Mouse (Mus musculus): ENCODE results near the gene Sdhc.

The Sdhc gene

DNA sequence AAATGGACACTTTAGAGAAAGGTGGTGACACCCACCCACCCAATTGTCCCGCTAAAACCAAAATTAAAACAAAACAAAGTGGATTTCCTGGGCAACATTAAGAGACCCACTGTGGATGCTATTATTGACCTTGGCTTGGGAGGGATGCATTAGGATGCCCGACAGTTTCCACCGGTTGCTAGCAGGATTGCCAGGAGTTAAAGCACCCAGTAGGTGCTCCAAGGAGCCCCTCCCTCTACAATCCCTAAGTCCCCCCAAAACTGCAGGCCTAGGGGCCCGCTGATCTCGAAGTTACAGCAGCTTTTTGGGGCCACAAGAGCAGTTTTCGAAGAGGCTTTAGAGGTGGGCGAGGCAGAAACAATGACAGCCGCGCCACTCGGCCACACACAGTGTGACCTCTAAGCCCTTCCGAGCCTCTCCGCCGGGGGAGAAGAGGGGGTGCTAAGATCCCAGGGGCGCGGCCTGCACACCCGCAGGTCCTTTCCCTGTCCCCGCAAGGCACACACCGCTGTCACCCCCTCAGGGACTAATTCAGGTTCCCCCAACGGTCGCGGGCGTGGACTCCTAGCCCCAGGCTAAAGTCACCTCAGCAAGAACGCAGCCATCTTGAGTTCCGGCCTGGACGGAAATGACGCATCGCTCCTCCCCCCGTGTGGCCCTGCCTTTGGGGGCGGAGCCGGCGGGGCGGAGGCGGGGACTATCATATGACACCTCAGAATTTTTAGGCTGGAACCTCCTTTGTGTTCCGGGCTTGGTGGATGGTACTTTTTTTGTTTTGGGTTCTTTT is at the start of gene Sdhc, which contains the start of gene Mpz:
Gene Sdhc, minus strand, starts transcription at position 630 of the 787 bp plus-strand sequence.
Gene Mpz, plus strand, starts transcription at position 738 of the 787 bp plus-strand sequence.
- peak; percentile 98 for DNase-seq (ENCODE audit: low read depth)

- no peak for DNase-seq (ENCODE audit: low read depth)
Measured at GRCm38 (mm10) chr1:171199532-171199931, 49.1 kb upstream of the Sdhc start.

DNA sequence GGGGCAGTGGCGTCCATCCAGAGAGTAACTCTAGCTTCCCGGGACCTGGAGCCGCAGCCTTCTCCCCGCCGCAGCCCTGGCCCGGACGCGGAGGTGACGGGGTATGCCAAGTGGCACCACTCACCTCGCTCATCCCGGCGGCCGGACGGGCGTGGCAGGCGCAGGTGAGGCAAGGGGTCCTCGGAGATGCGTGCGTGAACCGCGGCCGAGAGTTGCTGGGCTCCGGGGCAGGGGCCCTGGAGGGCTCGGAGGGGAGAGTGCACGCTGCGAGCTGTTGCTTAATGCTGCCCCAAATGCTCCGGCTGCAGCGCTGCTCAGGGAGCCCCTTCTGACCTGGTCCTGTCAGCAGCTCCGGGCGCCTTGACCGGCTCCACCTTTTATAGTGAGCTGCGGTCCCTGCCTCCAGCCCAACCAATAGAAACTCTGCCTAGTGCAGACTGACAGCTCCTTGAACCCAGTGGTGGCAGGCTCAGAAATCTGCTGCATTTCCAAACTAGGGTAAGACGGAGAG is 45.5 kb upstream of the Sdhc start, which contains the start of gene Pcp4l1:
Gene Pcp4l1, minus strand, starts transcription at position 382 of the 511 bp plus-strand sequence.
- DNase-seq (ENCODE audit: low read depth), result no peak

- DNase-seq (ENCODE audit: low read depth), result no peak
Measured at GRCm38 (mm10) chr1:171195046-171195822, 44.8 kb upstream of the Sdhc start.

GRCm38 (mm10) chr1:171193911-171194830 is 43.8 kb upstream of the Sdhc start:
- no peak for DNase-seq (ENCODE audit: low read depth)

DNA sequence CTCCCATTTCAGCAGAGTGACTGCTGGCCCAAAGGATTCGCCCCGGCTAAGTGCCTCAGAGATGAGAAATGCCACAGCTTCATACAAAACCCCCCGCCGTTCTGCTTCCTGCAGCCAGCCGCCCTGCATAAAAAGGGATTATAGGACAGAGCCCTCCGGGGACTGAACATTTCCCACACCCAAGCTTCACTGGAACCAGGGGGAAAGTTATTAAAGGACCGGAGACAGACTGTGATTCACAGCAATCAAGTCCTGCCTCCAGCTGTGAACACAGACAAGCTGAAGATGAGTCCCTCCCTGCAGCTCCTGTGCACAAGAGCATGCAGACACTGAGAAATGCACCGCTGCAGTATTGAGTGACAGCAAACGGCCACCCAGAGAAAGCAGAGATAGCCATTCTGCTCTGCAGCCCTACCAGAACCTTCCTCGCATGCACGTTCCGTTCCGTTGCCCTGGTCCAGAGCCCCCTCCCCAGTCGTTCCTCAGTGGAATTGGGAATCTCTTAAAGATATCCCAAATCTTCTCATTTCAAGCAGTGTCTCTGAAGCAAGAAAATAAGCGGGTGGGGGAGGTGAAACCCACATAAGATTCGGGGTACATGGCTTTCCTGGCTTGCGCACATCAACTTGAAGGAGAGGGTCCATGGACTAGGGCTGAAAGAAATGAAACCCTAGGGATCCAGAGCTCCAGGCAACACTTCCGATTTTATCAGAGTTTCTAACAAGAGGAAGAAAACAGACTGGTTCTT is 42.9 kb upstream of the Sdhc start:
- DNase-seq (ENCODE audit: low read depth), result no peak

GRCm38 (mm10) chr1:171192283-171192682 is 41.9 kb upstream of the Sdhc start:
- DNase-seq (ENCODE audit: low read depth), result no peak

DNA sequence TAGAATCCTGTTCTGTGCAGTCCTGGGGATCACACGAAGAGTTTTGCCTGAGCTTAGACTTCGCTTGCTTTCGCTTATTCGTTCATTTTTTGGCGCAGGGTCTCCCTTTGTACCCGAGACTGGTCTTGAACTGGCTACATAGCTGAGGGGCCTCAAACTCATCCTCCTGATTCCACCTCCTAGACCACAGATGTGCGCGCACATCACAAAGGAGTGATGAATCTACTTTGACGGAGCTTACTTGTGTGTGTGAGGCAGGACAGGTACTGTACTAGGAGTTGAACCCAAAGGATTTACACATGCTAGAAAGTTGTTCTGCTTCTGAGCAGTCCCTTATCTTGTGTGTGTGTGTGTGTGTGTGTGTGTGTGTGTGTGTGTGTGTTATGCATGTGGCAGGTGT is 40.4 kb upstream of the Sdhc start:
- DNase-seq (ENCODE audit: low read depth), result no peak

- no peak for DNase-seq (ENCODE audit: low read depth)
Measured at GRCm38 (mm10) chr1:171189476-171190114, 39.2 kb upstream of the Sdhc start.

DNA sequence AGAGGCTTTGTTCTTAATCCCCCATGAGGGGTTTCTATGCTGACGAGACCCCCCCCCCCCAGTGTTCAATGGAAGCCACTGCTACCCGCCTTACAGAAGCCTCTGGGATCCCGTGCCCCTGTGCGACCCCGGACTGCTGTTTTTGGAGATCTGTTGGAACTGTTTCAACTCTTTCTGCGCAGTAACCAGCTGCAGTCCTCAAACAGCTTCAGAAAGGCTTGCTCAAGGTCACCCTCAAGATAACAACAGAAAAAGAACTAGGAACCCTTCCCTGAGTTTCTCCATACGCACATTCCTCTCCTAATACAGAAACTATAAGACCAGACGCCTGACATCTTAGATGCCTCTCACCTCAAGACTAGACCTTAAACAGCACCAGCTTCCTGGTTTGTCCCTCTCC is 38.6 kb upstream of the Sdhc start:
- no peak for DNase-seq (ENCODE audit: low read depth)

- no peak for DNase-seq (ENCODE audit: low read depth)
Measured at GRCm38 (mm10) chr1:171187851-171188700, 37.7 kb upstream of the Sdhc start.

DNA sequence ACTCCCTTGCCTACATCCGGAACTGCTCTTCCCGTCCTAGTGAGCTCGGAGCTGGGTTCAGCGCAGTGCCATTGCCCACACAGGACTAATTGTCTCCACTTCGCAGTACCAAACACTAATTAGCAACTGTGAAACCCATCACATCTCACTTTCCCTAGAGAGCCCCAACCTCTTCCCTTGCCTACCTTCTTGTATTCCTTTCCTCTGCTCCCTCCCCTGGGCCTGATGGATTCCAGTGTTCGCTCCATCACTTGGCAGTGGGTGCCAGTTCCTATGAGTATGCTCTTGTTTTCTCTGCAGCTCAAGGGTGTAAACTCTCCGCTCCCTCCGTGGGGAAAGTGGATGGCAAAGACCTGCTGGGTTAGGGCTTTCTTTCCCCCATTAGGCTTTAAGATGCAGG is 35.3 kb upstream of the Sdhc start:
- no peak for DNase-seq (ENCODE audit: low read depth)

GRCm38 (mm10) chr1:171184314-171184713 is 33.9 kb upstream of the Sdhc start:
- DNase-seq (ENCODE audit: low read depth), result peak; percentile 50

DNA sequence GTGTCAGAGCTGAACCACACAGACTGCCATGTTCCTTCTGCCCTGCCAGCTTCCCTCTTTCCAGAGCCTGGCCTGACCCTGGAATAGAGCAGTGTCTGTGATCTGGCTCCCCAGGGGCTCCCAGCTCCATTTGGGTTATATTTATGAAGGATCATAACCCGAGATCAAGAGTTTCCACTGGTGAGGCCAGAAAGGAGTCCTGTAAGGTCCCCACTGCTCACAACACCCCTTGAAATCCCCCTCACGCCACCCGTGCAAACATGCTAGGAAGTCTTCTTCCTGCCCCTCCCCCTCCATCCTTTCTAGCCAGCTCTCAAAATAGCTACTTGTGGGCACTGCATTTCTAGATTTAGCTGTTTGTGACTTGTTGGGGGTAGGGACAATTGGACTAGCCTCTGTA is 33.2 kb upstream of the Sdhc start:
- no peak for DNase-seq (ENCODE audit: low read depth)

- no peak for DNase-seq (ENCODE audit: low read depth)
Measured at GRCm38 (mm10) chr1:171183025-171183424, 32.6 kb upstream of the Sdhc start.

- no peak for DNase-seq (ENCODE audit: low read depth)
Measured at GRCm38 (mm10) chr1:171179487-171180171, 29.2 kb upstream of the Sdhc start.

GRCm38 (mm10) chr1:171172779-171173178 is 22.4 kb upstream of the Sdhc start:
- DNase-seq (ENCODE audit: low read depth), result no peak

GRCm38 (mm10) chr1:171171138-171171537 is 20.7 kb upstream of the Sdhc start:
- DNase-seq (ENCODE audit: low read depth), result no peak

- DNase-seq (ENCODE audit: low read depth), result no peak
Measured at GRCm38 (mm10) chr1:171169913-171170312, 19.5 kb upstream of the Sdhc start.
